Comparison of ENCODE assay signal across 13 mouse cellular contexts in the genomic region with DNA sequence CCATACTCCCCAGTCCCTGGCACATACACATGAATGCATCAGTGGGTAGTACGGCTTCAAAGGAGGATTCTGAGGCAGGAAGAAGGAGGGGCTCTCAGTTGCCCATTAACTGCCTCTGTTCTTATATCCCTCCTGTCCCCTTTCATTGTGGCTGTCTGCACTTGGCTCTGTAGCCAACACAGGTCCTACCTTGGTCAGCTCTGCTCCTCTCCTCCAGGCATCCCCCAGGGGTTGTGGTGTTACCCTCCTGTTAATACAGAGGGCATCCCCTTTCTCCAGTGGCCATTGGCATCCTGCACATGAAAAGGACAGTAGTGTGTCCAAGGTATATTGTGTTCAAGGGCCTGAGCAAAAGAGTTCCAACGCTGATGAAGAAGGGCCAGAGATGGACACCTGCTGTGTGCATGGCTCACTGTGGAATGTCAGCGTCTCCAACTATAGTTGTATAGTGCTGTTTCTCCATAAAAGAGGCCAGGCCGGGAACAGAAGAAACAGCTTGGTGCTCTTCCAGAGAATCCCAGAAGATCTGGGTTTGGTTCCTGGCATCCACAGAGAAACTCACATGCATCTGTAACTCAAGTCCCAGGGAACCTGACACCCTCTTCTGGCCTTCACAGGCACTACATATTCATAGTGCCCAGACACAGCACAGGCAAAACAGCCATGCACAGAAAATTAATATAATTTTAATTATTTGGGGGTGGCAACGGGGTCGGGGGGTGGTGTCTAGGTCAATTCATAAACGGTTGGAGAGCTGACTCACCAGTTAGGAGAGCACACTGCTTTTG. TPM values are rescaled to one million over a fixed set of nuclear protein-coding genes. Genes with fewer than 3 reads are reported as not detected.
A peak's percentile ranks its signal among the peaks of the same experiment; 100 is the strongest.
DNase-seq lines count a peak whose midpoint lies in the region; ATAC-seq and TF ChIP-seq lines count a peak whose summit lies in the region.
"Had no signal": no experiment of that assay in that cellular context is flagged by ENCODE, and none has a peak within 500 bp of the region (broad histone marks: within the 10 kb centered on the region; RNA-seq: fewer than 3 reads in every experiment).

No protein-coding gene starts in this region.

- no peaks in the 10 kb centered on the region; the same call in 1 of the 2 replicates for H3K36me3 ChIP-seq in kidney, embryonic 14.5 days (ENCODE audit: control insufficient read depth, insufficient read depth, low read length)
- peaks cover 91% of the 10 kb centered on the region for H3K36me3 ChIP-seq in G1E (replicated peaks)
- H3K36me3 ChIP-seq in liver, embryonic 13.5 days: peaks cover 54% of the 10 kb centered on the region
- H3K36me3 ChIP-seq: forebrain, embryonic 15.5 days had no signal

- peak overlapping the region; percentile 38 for H3K4me3 ChIP-seq in gastrocnemius, adult 2 months
- no peak overlapping the region for H3K4me3 ChIP-seq in kidney, embryonic 14.5 days (ENCODE audit: low read length)
- peak overlapping the region; percentile 65; the same call in 1 of the 2 replicates for H3K4me3 ChIP-seq in G1E (ENCODE audit: low read depth, low read length)
- H3K4me3 ChIP-seq in liver, embryonic 13.5 days (replicated peaks): peak overlapping the region; percentile 67
- H3K4me3 ChIP-seq: forebrain, embryonic 15.5 days had no signal

- ATAC-seq in kidney, embryonic 14.5 days (ENCODE audit: low FRiP score, low TSS enrichment): no peak
- ATAC-seq in G1E (ENCODE audit: extremely low read depth, insufficient number of reproducible peaks, low FRiP score, poor library complexity, severe bottlenecking): no peak
- ATAC-seq in liver, embryonic 13.5 days (ENCODE audit: low read depth): no peak
- no peak for ATAC-seq in cerebellum, adult (ENCODE audit: insufficient number of reproducible peaks, low FRiP score, low TSS enrichment)
- ATAC-seq: forebrain, embryonic 15.5 days; midbrain, embryonic 16.5 days had no signal

- no peak for DNase-seq in gastrocnemius, adult 2 months
- no peak for DNase-seq in gastrocnemius, postnatal 14 days
- DNase-seq in kidney, postnatal 36 days: no peak
- DNase-seq in G1E (ENCODE audit: low spot score): no peak
- no peak for DNase-seq in liver, embryonic 13.5 days
- DNase-seq in yolk sac, embryonic 10.5 days (ENCODE audit: low spot score): no peak
- DNase-seq: cerebellum, adult 11-12 months; kidney, adult 11 months; right cerebral cortex, postnatal 14 days had no signal

- no peaks in the 10 kb centered on the region for H3K9me3 ChIP-seq in kidney, embryonic 14.5 days (ENCODE audit: control insufficient read depth, low read length)
- no peaks in the 10 kb centered on the region for H3K9me3 ChIP-seq in G1E (replicated peaks)
- H3K9me3 ChIP-seq in liver, embryonic 13.5 days (replicated peaks): no peaks in the 10 kb centered on the region
- H3K9me3 ChIP-seq: forebrain, embryonic 15.5 days had no signal

- no peak overlapping the region for H3K4me2 ChIP-seq in kidney, embryonic 14.5 days (replicated peaks; ENCODE audit: low read depth, low read length)
- peak overlapping the region; percentile 90 for H3K4me2 ChIP-seq in liver, embryonic 13.5 days
- H3K4me2 ChIP-seq: forebrain, embryonic 15.5 days had no signal

- no peaks in the 10 kb centered on the region for H3K27me3 ChIP-seq in kidney, embryonic 14.5 days (ENCODE audit: control insufficient read depth, insufficient read depth, low read length)
- no peaks in the 10 kb centered on the region for H3K27me3 ChIP-seq in G1E (ENCODE audit: insufficient read depth, low read length)
- no peaks in the 10 kb centered on the region for H3K27me3 ChIP-seq in liver, embryonic 13.5 days
- H3K27me3 ChIP-seq: forebrain, embryonic 15.5 days had no signal

- no peak overlapping the region for H3K9ac ChIP-seq in kidney, embryonic 14.5 days (ENCODE audit: low read depth, low read length)
- H3K9ac ChIP-seq in liver, embryonic 13.5 days: peak overlapping the region; percentile 90
- H3K9ac ChIP-seq: forebrain, embryonic 15.5 days had no signal

- TF ChIP-seq CTCF in gastrocnemius, adult 2 months (IDR thresholded peaks at IDR 0.05): peak; percentile 38; the same call in 1 of the 2 replicates
- no peak for TF ChIP-seq CTCF in G1E (IDR thresholded peaks at IDR 0.05; ENCODE audit: low read depth, low read length)

- H3K4me1 ChIP-seq in kidney, embryonic 14.5 days (ENCODE audit: control insufficient read depth, insufficient read depth, low read length): peaks cover 36% of the 10 kb centered on the region
- H3K4me1 ChIP-seq in G1E (ENCODE audit: insufficient read depth, low read depth, low read length): peaks cover 97% of the 10 kb centered on the region
- H3K4me1 ChIP-seq in liver, embryonic 13.5 days (replicated peaks): peaks cover 98% of the 10 kb centered on the region
- H3K4me1 ChIP-seq: forebrain, embryonic 15.5 days had no signal

- intact Hi-C loops in gastrocnemius, adult 2 months (cut with DNase I): loop anchor here (1.0 kb wide), 1 partner anchor 13 kb away; no protein-coding TSS in a partner anchor
- intact Hi-C loops in gastrocnemius, postnatal 14 days (cut with DNase I; ENCODE audit: low total_unique reads): no loop called here

- 79% methylated on average over 7 of the region's 7 CpGs for WGBS in kidney, embryonic 14.5 days
- WGBS in liver, embryonic 13.5 days (ENCODE audit: insufficient replicate concordance): 78% methylated on average over 7 of the region's 7 CpGs

- peak overlapping the region; percentile 92 for H3K27ac ChIP-seq in gastrocnemius, adult 2 months
- H3K27ac ChIP-seq in kidney, embryonic 14.5 days (ENCODE audit: low read depth, low read length): peak overlapping the region; percentile 1; the same call in 1 of the 2 replicates
- H3K27ac ChIP-seq in liver, embryonic 13.5 days: peak overlapping the region; percentile 99
- H3K27ac ChIP-seq: forebrain, embryonic 15.5 days had no signal

RNA-seq across cellular contexts. Expression of a gene that starts 20.9 kb away (rescaled TPM):
- 100 to 1,000 TPM in 1 of 2 experiments, 10 to 100 TPM in 1; 75.0 to 118 TPM for total RNA-seq in gastrocnemius, adult 2 months (2021)
- 10 to 100 TPM; 60.0 to 61.8 TPM for total RNA-seq in gastrocnemius, postnatal 14 days (2021)
- polyA plus RNA-seq in kidney, embryonic 14.5 days (2014; fragmentation: Nextera tagmentation; extraction: Ambion mirVana): 4.2 and 7.2 TPM in 2 replicates
- total RNA-seq in G1E (2014; fragmentation: Nextera tagmentation): 51.0 and 55.7 TPM in 2 replicates
- total RNA-seq in G1E (2017): 47.7 and 50.2 TPM in 2 replicates
- polyA plus RNA-seq in G1E (2012): 84.7 and 85.1 TPM in 2 replicates
- 32.2 and 34.8 TPM in 2 replicates for polyA plus RNA-seq in liver, embryonic 13.5 days (2015; fragmentation: Nextera tagmentation; extraction: Ambion mirVana)

Comparison
In these comparisons a context has a peak if more than half of its experiments do, and no peak if none do; other contexts are left out.
1. H3K27ac ChIP-seq: peak in every context shown above with its lines; median percentile 99 in liver, embryonic 13.5 days; 92 in gastrocnemius, adult 2 months; 1 in kidney, embryonic 14.5 days.